Mouse (Mus musculus): Measurements from ENCODE around the gene Ackr3.

Ackr3 gene

DNA sequence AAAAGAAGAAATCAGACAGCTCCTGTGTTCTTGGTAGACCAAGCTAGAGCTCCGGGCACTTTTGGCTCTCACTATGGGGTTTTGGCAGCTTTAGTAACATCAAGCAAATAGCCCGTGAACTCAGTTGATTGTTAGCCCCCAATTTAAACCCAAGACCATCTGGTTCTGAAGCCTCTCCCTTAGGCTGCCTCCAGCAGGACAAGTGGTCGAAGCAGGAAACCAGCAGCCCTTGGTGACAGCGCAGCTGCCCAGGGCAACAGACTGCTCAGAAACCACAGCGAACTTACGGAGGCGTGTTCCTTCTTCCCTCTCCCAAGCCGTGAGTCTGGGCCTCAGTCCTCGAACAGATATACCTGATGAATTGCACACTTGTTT, 24.5 kb downstream of the Ackr3 start:
- no peak for DNase-seq (ENCODE audit: low read depth, low spot score)

DNA sequence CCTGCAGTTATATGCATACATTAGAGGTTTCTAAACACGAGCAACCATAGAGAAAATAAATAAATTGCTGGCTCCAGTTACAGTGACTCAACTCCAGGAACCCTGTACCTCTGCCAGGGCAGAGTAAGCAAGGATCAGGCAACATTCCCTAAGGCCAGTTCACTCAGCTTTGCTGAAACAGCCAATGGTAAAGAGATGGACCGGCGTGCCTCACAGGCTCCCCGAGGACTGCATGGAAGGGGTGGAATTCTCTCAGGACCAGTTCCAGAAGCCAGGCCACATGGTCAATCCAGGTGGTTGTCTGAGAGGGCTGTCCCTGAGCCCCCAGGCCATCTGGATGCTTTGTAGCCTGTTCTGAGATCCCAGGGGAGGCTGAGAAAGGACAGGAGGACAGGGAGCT, 26.8 kb downstream of the Ackr3 start:
- no peak for DNase-seq (ENCODE audit: low read depth, low spot score)

DNA sequence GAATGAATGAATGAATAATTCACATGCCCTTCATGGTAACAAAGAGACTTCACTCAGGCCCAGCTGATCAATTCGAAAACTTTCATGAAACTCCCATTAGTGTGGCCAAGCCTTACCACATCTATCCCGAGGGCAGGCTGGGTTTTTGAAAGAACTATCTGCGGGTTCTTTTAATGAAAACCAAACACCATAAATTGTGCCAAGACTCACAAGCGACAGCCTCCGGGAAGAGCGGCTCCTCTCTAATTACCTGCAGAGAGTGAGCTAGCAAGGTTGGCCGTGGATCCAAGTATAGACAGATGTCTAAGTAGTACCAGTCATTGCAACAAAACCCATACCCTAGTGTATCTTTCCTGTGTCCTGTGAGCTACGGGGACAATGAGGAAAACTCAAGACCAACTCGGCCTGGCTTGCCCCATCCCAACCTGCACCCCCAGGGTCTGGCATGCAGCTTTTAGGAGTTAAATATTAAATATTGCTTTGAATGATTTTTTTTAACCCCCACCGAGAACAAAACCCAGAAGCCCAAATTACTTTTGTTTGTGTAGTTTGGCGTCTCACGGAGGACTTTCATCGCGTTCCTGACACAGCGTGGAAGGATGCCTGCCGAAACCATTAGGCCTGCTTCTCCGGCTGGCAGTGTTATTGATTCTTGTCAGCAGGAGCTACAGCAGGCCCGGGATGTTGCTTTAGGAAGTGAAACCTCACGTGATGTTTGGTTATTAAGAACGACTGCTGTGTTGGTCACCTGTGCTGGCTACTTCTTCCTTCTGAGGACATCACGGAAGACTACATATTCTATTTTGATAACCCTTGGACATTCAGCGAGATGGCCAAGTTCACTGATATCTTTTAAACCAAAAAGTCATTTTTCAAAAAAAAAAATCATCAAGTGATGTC, 28.1 kb downstream of the Ackr3 start:
- DNase-seq (ENCODE audit: low read depth, low spot score), result no peak

DNA sequence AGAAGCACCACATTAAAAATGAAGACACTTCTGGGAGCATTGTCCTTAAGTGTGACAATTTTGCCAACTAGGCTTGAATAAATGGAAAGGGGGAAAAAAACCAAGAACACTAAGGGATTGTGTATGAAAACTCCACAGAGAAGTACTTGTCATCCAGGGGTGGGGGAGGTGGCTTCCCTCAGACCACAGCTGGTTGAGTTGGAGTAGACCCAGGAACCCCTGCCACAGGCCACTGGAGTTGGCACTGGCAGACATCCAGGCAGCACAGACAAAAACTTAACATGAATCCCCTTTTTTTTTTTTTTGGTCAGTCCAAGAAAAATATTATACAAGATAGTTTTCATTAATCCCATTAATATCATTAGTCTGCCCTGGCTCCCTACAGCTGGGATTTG, 28.7 kb downstream of the Ackr3 start:
- DNase-seq (ENCODE audit: low read depth, low spot score), result no peak

DNA sequence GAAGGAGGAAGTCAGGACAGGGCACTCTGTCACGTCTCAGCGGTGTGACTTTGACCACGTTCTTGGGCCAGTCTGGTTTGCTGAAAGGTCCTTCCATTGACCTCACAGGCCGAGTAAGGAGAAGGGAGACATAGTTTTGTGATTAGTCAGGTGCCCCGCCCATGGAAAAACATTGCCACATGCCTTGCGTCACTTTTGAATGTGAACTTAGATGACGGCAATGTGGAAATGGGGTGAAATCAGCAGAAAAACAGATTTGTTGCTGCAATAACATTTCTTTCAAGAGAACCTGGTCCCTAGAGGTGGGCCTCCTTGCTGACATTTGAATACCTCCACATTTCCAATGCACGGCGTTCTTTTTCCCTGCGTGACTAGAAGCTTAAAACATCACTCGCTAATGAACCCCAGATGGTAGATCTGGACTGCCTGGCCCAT, 30.9 kb downstream of the Ackr3 start:
- DNase-seq (ENCODE audit: low read depth, low spot score), result no peak

DNA sequence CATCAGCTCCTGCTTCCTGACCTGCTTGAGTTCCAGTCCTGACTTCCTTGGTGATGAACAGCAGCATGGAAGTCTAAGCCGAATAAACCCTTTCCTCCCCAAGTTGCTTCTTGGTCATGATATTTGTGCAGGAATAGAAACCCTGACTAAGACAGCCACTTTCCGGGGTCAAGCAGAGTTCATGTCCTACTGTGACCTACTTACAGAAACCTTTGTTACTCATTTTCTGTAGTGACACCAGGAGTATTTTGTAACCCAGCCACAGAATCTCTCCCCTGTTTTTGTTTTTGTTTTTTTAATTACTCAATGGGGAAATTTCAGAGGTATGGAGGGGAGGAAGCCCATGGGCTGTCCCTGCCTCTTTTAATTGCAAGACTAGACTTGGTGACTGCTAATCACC, 32.9 kb downstream of the Ackr3 start:
- no peak for DNase-seq (ENCODE audit: low read depth, low spot score)

DNA sequence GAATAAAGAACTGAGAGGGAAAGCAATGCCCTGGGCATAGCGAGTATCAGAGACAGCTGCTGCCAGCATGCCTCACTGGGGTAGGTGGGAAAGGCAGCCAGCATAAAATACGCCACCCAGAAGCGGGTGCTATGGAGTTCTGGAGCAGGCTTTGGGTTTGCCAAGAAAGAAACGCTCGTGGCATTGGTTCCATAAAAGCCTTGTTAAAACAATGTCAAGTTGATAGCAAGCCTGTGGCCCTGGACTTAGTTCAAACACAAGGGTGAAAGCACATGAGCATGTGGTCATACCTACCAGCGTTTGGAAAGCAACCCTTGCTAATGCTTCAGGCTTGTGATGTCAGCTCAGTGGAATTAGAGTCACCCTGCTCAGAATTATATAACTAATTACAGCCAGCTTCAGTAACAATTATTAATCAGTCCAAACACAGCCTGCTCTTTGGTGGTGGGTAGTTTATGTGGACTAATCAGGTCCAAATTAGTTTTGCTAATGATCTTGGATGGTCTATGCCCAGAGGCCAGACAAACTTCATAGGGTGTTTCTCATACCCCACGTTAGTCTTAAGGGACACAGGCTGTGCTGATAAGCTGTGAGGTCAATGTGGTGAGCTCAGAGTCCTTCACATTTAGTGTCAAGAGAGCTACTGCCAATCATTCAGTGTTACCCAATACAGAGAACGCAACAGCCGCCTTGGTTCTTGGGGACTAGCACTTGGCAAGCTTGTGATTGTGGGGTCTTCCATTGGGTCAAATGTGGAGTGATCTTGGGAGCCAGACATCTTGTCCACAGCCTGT, 34.5 kb downstream of the Ackr3 start:
- DNase-seq (ENCODE audit: low read depth, low spot score), result no peak

DNA sequence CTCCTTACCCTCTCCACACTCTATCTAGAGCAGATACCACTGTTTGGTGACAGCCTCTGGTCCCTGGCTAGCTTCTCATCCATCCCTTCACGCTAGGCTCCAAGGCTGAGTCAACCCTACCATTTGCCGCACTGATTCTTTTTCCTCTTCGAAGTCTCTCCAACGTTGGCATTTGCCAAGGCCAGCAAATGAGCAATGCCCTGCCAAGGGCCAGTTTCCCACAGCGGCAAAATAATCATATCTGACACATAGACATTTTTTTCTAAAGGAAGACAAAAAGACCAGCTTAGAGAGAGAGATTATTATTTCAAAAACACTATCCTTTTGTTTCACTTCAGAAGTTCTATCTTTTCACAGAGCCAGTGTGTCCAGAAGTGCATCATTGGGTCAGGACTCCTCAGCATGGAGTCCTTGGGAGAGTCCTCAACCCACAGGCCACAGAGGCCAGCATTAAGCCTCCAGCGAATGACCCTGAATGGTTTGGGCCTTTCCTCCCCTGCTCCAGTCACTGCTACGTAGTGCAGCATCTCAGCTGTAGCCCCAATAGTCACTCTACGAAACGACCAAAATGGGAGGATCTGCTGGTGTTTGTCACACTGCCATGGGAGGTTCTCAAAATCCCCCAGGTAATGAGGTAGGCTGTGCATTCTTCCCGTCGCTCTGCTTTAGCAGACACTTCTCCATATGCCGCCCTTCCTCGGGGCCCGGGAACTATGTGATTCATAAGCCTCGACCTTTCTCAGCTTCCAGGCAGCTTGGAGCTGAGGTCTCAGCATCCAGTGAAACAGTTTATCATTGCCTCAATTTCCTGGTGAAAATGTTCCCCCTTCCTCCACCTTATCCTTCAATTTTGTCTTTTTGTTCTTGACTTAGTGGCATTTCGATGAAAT, 35.8 kb downstream of the Ackr3 start:
- no peak for DNase-seq (ENCODE audit: low read depth, low spot score)

DNA sequence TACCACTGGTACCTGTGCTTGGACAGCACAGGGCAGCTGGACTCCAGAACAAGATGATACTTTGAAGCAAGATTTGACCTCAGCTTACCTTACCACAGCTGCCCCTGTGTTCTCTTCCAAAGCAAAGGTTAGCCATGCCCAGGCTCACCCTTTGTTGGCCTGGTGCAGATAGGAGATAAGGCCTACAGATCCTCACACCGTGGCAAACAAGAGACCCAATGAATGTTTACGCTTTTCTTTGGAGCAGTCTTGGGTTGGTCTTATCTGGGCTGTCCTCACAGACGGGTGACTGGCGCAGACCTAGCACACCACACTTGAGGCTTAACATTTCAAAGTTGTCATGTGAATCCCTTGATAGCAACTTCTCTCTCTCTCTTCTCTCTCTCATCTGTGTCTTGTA, 36.5 kb downstream of the Ackr3 start:
- DNase-seq (ENCODE audit: low read depth, low spot score), result no peak

DNA sequence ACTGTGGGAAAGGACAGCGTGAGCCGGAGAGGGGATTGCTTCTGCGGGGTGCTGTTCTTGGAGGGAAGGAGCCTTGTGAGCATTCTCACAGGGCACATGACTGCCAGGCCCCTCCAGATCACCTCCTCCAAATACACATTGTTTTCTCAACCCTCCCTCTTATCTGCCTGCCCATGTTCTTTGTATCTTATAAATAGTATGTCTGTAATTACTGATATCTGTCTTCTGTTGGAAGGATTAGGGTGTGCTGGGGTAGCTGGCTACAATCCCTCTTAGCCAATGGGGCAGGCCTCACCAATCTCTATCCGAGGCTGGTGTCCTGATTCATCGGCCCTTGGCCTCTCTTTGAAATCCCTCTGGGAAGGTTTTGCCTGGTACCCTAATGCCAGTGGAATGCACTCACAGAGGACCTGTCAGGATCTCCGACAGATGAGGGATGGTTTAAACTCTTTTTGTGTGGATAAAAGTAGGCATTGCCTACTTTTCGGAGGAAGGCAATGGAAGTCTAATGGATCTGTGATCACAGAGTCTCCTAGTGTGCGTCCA, 38.7 kb downstream of the Ackr3 start:
- DNase-seq (ENCODE audit: low read depth, low spot score), result no peak

DNA sequence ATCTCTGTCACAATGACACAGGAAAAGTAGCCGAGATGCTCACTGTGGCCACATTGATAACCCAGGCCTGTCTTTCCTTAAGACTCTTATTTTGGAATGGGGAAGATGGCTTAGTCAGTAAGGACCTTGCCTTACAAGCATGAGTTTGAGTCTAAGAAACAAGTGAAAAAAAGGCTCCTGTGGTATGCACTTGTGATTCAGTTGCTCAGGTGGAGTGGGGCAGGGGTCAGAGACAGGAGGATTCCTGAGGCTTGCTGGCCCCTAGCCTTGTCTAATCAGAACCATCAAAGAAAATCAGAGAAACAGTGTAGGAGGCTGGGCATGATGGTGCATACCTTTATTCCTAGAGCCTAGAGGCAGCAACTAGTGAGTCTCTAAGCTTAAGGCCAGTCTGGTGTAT, 40.8 kb downstream of the Ackr3 start:
- no peak for DNase-seq (ENCODE audit: low read depth, low spot score)

DNA sequence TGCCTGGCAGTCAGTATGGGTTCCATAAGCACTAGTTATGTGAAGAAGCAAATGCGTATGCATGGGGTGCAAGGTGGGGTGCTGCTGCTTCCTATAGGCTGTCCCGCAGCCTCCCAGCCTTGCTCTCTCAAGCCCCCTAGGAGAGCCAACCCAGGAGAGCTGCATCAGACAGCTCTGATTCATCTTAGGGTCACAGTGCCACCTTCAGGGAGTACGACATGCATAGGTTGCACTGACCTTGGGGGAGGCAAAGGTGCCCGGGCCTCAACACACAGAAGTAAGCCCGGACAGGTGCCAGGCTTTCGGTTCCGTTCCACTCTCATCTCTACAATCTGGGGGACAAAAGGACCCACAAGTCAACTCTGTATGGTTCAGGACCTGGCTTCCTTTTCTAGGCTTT, 41.8 kb downstream of the Ackr3 start:
- no peak for DNase-seq (ENCODE audit: low read depth, low spot score)

DNA sequence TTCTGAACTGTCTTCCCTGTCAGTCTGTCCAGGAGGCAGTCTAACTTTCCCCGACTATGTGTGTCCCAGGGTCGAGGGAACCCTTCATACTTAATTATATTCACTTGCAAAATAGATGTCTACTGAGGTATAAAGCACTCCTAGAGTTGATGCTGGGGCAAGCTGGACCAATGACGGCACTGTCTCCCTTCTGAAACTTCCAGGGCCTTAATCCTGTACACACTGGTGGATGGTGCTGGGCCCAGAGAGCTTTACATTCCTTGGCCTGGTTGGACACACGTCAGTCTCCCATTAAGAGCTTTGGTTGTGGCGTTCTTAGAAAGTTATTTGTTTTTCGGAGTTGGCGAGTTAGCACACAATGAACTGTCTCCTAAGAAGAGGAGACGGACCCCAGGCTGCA, 42.3 kb downstream of the Ackr3 start:
- no peak for DNase-seq (ENCODE audit: low read depth, low spot score)

DNA sequence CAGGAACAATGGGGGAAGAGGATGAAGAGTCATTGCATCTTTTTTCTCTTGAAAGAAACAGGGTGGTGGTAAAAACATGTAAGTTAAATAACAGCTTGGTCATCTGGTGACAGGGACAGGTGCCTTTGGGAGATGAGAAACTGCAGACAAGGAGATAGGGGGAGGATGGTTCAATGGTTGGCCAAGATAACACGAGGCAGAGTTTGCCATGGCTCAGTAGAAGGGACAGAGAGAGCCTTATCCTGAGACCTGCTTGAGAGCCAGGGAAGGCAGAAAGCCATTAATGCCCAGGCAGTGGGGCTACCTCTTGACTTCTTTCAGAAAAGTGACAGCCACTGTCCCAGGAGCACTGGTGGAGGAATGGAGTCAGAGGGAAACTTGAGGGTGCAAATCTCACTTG, 43.0 kb downstream of the Ackr3 start:
- no peak for DNase-seq (ENCODE audit: low read depth, low spot score)

DNA sequence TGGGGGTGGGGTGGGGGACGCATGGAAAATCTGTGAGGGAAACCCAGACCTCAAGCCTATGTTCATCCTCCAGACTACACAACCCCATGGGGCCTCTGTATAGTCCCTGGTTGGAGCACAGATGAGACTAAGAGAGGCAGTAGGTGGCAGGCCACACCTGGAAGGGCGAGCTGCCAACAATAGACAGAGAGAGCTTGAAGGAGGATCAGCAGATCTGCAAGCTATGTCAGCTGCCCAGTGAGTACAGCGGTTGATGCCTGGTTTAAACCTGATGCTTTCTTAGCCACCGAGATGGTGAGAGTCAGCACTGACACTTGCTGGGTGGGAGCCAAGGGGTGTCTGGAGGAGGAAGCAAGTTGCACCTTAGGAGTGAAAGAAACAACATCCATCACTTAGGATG, 43.5 kb downstream of the Ackr3 start:
- no peak for DNase-seq (ENCODE audit: low read depth, low spot score)

DNA sequence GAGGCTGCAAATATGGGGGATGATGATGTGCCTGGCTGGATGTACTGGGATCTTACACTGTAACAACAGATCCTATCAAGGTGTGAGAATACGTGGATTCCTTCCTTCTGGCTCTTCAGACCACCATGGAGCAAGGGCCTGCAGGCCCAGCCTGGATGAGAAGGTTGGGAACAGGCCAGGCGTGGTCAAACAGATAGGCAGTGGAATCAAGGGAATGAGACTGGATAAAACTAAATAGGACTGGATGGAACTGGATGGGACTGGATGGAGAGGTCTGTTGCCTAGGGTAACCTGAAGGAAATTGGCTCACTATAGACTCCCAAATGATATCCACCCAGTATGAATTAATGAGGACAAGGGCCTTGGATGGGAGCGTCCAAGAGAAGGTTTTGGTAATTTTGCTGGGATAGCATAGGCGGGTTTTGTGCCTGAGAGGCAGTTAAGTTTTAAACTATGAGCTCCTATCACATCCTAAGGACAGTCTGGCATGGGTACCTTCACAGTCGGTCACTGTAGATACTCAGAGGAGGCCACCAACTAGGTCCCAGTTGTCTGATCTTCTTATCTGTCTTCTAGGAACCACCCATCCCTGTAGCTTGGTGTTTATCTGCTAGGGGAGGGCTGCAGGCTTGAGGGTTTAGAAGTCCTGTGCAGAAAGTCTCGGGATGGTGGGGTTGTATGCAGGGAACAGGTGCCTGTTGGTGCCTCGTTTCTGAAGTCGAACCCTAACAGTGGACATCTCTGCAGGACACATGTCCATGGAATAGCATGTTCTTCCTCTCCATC, 44.2 kb downstream of the Ackr3 start:
- DNase-seq (ENCODE audit: low read depth, low spot score), result no peak

DNA sequence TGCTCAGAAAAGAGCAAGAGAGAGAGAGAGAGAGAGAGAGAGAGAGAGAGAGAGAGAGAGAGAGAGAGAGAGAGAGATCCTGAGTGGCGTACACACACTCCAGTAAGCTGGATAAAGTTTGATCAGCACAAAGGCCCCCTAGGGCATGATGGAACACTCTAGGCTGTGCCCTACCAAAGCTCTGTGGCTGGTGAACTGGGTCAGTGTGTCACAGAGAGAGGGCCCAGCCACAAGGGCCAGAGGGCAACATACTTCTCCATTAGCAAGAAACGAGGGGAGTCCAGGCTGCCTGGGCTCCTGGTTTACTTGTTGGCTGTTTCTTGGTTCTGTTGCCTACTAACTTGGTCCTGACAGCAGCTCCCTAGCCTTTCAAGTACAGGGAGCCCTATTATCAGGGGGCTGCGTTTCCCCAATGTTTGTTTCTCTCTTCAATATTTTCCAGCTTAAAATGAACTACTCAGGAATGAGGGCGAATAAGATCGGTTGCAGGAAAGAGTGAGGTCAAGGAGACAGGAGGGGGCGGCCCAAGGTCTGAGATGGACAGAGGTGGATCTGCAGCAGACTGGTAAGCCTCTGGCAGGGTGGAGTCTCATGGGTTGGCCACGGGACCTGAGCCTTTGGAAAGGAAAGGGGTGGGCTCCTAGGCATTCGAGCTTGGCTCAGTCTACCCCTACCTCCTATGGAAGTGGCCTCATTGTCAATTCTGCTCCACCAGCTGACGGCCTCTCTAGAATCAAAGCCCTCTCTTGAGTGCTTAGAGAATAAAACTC, 45.4 kb downstream of the Ackr3 start:
- no peak for DNase-seq (ENCODE audit: low read depth, low spot score)

DNA sequence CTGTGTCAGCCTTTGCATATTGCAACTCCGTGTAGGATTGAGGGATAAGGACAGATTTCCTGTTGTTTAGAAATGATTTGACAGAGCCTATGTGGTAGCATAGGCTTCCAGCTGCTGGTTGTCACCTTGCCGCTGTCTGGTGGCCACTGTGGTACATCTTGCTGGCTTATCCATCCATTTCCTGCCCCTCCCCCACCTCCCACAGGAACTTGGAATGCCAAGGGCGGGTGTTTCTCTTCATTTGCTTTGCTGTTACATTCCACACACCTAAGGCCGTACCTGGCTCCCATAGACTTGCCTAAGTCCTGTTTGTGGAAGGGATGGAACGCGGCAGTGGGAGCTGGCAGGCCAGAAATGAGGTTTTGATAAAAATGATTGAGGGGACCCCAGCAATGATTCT, 46.6 kb downstream of the Ackr3 start:
- DNase-seq (ENCODE audit: low read depth, low spot score), result no peak

DNA sequence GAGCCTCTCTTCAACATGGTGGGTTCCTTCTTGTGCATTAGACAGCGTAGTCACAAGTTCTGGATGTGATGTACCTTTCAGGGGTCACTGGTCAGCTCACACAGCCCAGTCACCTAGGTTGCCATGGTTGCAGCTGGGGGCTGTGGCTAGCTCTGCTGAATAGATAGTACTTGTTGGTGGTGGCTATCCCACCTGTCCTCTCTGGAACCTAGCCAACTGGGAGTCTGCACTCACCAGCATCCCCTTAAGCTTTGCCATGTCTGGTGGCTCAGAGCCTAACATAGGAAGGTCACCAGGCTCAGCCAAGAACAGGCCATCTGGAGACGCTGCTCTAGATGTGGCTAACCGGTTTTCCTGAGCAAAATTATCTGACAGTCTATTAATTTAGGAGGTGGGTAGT, 47.4 kb downstream of the Ackr3 start:
- no peak for DNase-seq (ENCODE audit: low read depth, low spot score)

DNA sequence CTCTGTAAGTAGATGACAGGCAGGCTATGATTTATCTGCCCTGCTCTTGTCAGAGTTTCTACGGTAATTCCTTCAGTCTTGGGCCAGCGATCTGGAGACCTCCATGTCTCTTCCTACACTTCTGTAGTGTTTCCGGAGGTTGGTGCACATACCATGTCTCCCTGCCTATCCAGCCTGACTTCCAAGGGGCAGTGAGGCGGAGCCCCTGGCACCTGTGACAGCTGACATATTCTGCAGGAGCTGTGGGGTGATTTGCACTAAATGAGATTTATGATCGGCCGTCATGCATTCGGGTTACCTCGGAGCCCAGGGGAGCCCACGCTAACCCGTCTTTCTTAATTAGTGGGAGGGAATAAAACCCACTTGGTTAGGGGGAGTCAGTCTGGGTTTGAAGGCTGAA, 49.7 kb downstream of the Ackr3 start:
- no peak for DNase-seq (ENCODE audit: low read depth, low spot score)

Measured in CD4-positive helper T cell, adult 2 months (primary cell).